Mouse (Mus musculus): ENCODE measurements at regions not wholly inside any gene's neighbourhood (a gene's known extent, or its start where the extent isn't known, plus 50 kb on each side); places are given as distances from the start of the nearest gene placed in this dataset.

GRCm38 (mm10) chr8:10805405-10806151, 202.7 kb downstream of the Irs2 start:
- TF ChIP-seq CTCF (IDR thresholded peaks at IDR 0.05; ENCODE audit: insufficient read depth, low read length), result no peak
- TF ChIP-seq POLR2A (IDR thresholded peaks at IDR 0.05; ENCODE audit: borderline replicate concordance, extremely low read depth, low read depth, low read length), result no peak

All from lung, adult 2 months (tissue).